11 mouse cellular contexts compared by ENCODE assay signal in the genomic region with DNA sequence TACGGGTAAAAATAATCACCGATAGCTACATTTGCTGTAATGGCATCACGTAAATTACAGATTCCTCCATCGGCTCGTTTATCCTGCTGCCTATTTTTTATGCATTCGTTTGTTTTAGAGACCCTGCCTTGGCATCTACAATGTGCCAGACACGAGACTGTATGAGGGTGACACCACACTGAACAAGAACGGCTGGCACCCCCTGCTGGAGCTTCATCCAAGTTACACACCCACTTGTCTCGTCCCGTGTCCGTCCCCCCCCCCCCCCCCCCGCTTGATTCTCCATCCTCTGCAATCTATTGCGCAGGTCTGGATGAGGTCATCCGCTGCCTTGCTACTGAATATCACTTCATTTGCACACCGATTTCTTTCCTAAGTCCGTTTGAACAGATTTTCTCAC. TPM values are rescaled to one million over a fixed set of nuclear protein-coding genes. Genes with fewer than 3 reads are reported as not detected.
DNase-seq lines count a peak whose midpoint lies in the region; ATAC-seq and TF ChIP-seq lines count a peak whose summit lies in the region.
"Had no signal": no experiment of that assay in that cellular context is flagged by ENCODE, and none has a peak within 500 bp of the region (broad histone marks: within the 10 kb centered on the region; RNA-seq: fewer than 3 reads in every experiment).

No protein-coding gene starts in this region.

- no peaks in the 10 kb centered on the region for H3K27me3 ChIP-seq in thymus, adult 2 months (ENCODE audit: control insufficient read depth, insufficient read depth, low read length)
- H3K27me3 ChIP-seq in hindbrain, embryonic 15.5 days = 0 out of 2 replicates have a peak, but pooled peaks cover 2% of the 10 kb centered on the region
- no peaks in the 10 kb centered on the region for H3K27me3 ChIP-seq in limb, embryonic 14.5 days (ENCODE audit: control insufficient read depth, insufficient read depth, low read length)
- H3K27me3 ChIP-seq in splenic B cell, adult 2 months (ENCODE audit: control insufficient read depth, insufficient read depth, low read length, poor library complexity, severe bottlenecking) = no peaks in the 10 kb centered on the region
- H3K27me3 ChIP-seq: lung, embryonic 15.5 days had no signal

- no peak overlapping the region for H3K27ac ChIP-seq in thymus, adult 2 months (ENCODE audit: control insufficient read depth, insufficient read depth, low read length)
- H3K27ac ChIP-seq in hindbrain, embryonic 15.5 days (replicated peaks) = no peak overlapping the region
- no peak overlapping the region for H3K27ac ChIP-seq in limb, embryonic 14.5 days (replicated peaks; ENCODE audit: low read depth, low read length)
- H3K27ac ChIP-seq: lung, embryonic 15.5 days had no signal

- DNase-seq in gastrocnemius, adult 18-20 months (ENCODE audit: low spot score) = peak; percentile 14
- no peak for DNase-seq in gastrocnemius, postnatal 36 days
- peak; percentile 10 for DNase-seq in thymus, adult 2 months
- DNase-seq in thymus, postnatal 0 days (ENCODE audit: low spot score) = no peak
- peak; percentile 68 to 86 for DNase-seq in cerebellum, postnatal 14 days
- peak; percentile 20 for DNase-seq in limb, embryonic 14.5 days (ENCODE audit: low spot score)
- DNase-seq in splenic B cell, adult 2 months (ENCODE audit: low read depth, low spot score) = peak; percentile 15

- no peak overlapping the region for H3K4me3 ChIP-seq in thymus, adult 2 months (ENCODE audit: control insufficient read depth, insufficient read depth, low read length)
- no peak overlapping the region for H3K4me3 ChIP-seq in hindbrain, embryonic 15.5 days
- no peak overlapping the region for H3K4me3 ChIP-seq in limb, embryonic 14.5 days (replicated peaks; ENCODE audit: low read length)
- H3K4me3 ChIP-seq: lung, embryonic 15.5 days had no signal

- H3K9me3 ChIP-seq in hindbrain, embryonic 15.5 days = no peaks in the 10 kb centered on the region
- no peaks in the 10 kb centered on the region for H3K9me3 ChIP-seq in limb, embryonic 14.5 days (ENCODE audit: control insufficient read depth, low read length)
- H3K9me3 ChIP-seq: lung, embryonic 15.5 days had no signal

- H3K9ac ChIP-seq in hindbrain, embryonic 15.5 days = no peak overlapping the region
- H3K9ac ChIP-seq in limb, embryonic 14.5 days (ENCODE audit: low read depth, low read length, severe bottlenecking) = no peak overlapping the region
- H3K9ac ChIP-seq: lung, embryonic 15.5 days had no signal

- no peak overlapping the region for H3K4me2 ChIP-seq in hindbrain, embryonic 15.5 days
- H3K4me2 ChIP-seq in limb, embryonic 14.5 days (replicated peaks; ENCODE audit: low read depth, low read length, severe bottlenecking) = no peak overlapping the region
- H3K4me2 ChIP-seq: lung, embryonic 15.5 days had no signal

- no peak for TF ChIP-seq CTCF in thymus, adult 2 months (IDR thresholded peaks at IDR 0.05; ENCODE audit: borderline replicate concordance, control insufficient read depth, extremely low read depth, insufficient read depth, low read length, poor library complexity)

- no peaks in the 10 kb centered on the region for H3K4me1 ChIP-seq in thymus, adult 2 months (replicated peaks; ENCODE audit: control insufficient read depth, insufficient read depth, low read length)
- H3K4me1 ChIP-seq in hindbrain, embryonic 15.5 days (replicated peaks) = 0 out of 2 replicates have a peak, but pooled peaks cover 5% of the 10 kb centered on the region
- no peaks in the 10 kb centered on the region for H3K4me1 ChIP-seq in limb, embryonic 14.5 days (ENCODE audit: control insufficient read depth, insufficient read depth, low read length)

- ATAC-seq in hindbrain, embryonic 15.5 days (ENCODE audit: low FRiP score, low read depth) = 0 out of 2 replicates have a peak, but pooled peaks have one; percentile 60
- ATAC-seq in limb, embryonic 14.5 days (ENCODE audit: low FRiP score, low read depth) = no peak

- intact Hi-C loops in gastrocnemius, postnatal 36 days (cut with DNase I) = loop anchor here (1.0 kb wide), 1 partner anchor 48 kb away; no protein-coding TSS in a partner anchor

- no peak for TF ChIP-seq POLR2A in thymus, adult 2 months (IDR thresholded peaks at IDR 0.05; ENCODE audit: control insufficient read depth, extremely low read depth, insufficient read depth, low read length, poor library complexity)
- no peak for TF ChIP-seq POLR2A in limb, embryonic 14.5 days (IDR thresholded peaks at IDR 0.05; ENCODE audit: borderline replicate concordance, extremely low read depth, insufficient read depth, insufficient read length)

- 60% methylated on average over 16 of the region's 16 CpGs for WGBS in thymus, adult 2 months
- 61% methylated on average over 13 of the region's 16 CpGs for WGBS in hindbrain, embryonic 15.5 days
- 63% methylated on average over 14 of the region's 16 CpGs for WGBS in limb, embryonic 14.5 days

- H3K36me3 ChIP-seq in thymus, adult 2 months (ENCODE audit: control insufficient read depth, insufficient read depth, low read length) = no peaks in the 10 kb centered on the region
- no peaks in the 10 kb centered on the region for H3K36me3 ChIP-seq in hindbrain, embryonic 15.5 days
- H3K36me3 ChIP-seq in limb, embryonic 14.5 days (ENCODE audit: control insufficient read depth, insufficient read depth, low read length) = no peaks in the 10 kb centered on the region
- H3K36me3 ChIP-seq in splenic B cell, adult 2 months (ENCODE audit: control insufficient read depth, insufficient read depth, low read length, poor library complexity, severe bottlenecking) = no peaks in the 10 kb centered on the region
- H3K36me3 ChIP-seq: lung, embryonic 15.5 days had no signal

RNA-seq across cellular contexts. Expression of gene Stab2, which starts 12.9 kb away (rescaled TPM):
- 1 to 10 TPM; 2.7 to 5.0 TPM for total RNA-seq in gastrocnemius, adult 18-20 months (2021)
- 1 to 10 TPM; 1.3 to 1.6 TPM for total RNA-seq in gastrocnemius, postnatal 36 days (2021)
- 7.2 and 8.5 TPM in 2 replicates for polyA plus RNA-seq in thymus, adult 2 months (2012; rRNA removed)
- 0.59 and 0.67 TPM in 2 replicates for polyA plus RNA-seq in thymus, postnatal 0 days (2015; fragmentation: Nextera tagmentation; extraction: Ambion mirVana)
- polyA plus RNA-seq in hindbrain, embryonic 15.5 days (2015; fragmentation: Nextera tagmentation; extraction: Ambion mirVana) = 0.17 and 0.46 TPM in 2 replicates
- 0.20 and 0.76 TPM in 2 replicates for polyA plus RNA-seq in limb, embryonic 14.5 days (2012; rRNA removed)
- 0.28 and 0.92 TPM in 2 replicates for polyA plus RNA-seq in limb, embryonic 14.5 days (2014; fragmentation: Nextera tagmentation; extraction: Ambion mirVana)

RNA-seq across cellular contexts. Expression of gene 1700113H08Rik, which starts 37.1 kb away (rescaled TPM):
- 1 to 10 TPM; 1.1 to 1.5 TPM for total RNA-seq in gastrocnemius, adult 18-20 months (2021)
- total RNA-seq in gastrocnemius, postnatal 36 days (2021) = under 1 TPM; 0.51 to 0.57 TPM
- polyA plus RNA-seq in thymus, adult 2 months (2012; rRNA removed) = 0.08 TPM in 1 of 2 replicates, not detected in the other
- not detected in 2 replicates for polyA plus RNA-seq in thymus, postnatal 0 days (2015; fragmentation: Nextera tagmentation; extraction: Ambion mirVana)
- 0.21 TPM in 1 of 2 replicates, not detected in the other for polyA plus RNA-seq in hindbrain, embryonic 15.5 days (2015; fragmentation: Nextera tagmentation; extraction: Ambion mirVana)
- 0.09 TPM in 1 of 2 replicates, not detected in the other for polyA plus RNA-seq in limb, embryonic 14.5 days (2012; rRNA removed)
- polyA plus RNA-seq in limb, embryonic 14.5 days (2014; fragmentation: Nextera tagmentation; extraction: Ambion mirVana) = not detected in 2 replicates
- total RNA-seq: ES-E14 had no signal
- polyA plus RNA-seq: lung, embryonic 15.5 days; stomach, embryonic 14.5 days had no signal

Comparison
In these comparisons a context has a peak if more than half of its experiments do, and no peak if none do; other contexts are left out.
1. DNase-seq: peak in gastrocnemius, adult 18-20 months (single experiment), thymus, adult 2 months (single experiment), cerebellum, postnatal 14 days (2 of 2), limb, embryonic 14.5 days (single experiment) and splenic B cell, adult 2 months (single experiment); none in gastrocnemius, postnatal 36 days (0 of 2) and thymus, postnatal 0 days (single experiment).